8 mouse cellular contexts compared by ENCODE assay signal in the genomic region with DNA sequence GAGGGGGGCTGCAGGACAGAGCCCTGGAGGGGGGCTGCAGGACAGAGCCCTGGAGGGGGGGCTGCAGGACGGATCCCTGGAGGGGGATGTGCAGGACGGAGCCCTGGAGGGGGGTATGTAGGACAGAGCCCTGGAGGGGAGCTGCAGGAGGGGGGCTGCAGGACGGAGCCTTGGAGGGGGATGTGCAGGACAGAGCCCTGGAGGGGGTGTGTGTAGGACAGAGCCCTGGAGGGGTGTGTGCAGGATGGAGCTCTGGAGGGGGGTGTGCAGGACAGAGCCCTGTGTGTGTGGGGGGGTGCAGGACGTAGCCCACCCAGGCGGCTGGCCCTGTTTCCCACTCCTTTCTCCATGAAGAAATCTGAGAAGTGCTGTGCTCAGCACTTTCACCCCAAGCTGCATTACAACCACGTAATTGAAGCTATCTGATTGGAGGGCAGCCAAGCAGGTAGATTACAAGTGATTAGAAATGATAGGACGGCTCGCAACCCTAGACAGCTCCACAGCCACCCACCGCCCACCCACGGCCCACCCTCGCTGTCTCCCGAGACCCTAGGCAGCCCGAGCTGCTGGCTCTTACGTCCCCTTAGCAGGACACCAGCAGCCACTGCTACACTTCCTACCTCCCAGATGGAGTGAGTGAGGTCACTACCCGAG. TPM values are rescaled to one million over a fixed set of nuclear protein-coding genes. Genes with fewer than 3 reads are reported as not detected.
DNase-seq lines count a peak whose midpoint lies in the region; ATAC-seq lines count a peak whose summit lies in the region.

No protein-coding gene starts in this region.

- H3K4me2 ChIP-seq in kidney, embryonic 14.5 days (replicated peaks; ENCODE audit: low read depth, low read length), result peak overlapping the region; percentile 21; the same call in 1 of the 2 replicates
- no peak overlapping the region for H3K4me2 ChIP-seq in hindbrain, embryonic 11.5 days (replicated peaks; ENCODE audit: low read depth, low read length)
- no peak overlapping the region; the same call in 1 of the 2 replicates for H3K4me2 ChIP-seq in midbrain, embryonic 14.5 days (ENCODE audit: low read length)

- H3K4me1 ChIP-seq in kidney, embryonic 14.5 days (ENCODE audit: control insufficient read depth, insufficient read depth, low read length), result peaks cover 13% of the 10 kb centered on the region; the same call in 1 of the 2 replicates
- peaks cover 50% of the 10 kb centered on the region for H3K4me1 ChIP-seq in embryonic facial prominence, embryonic 10.5 days
- peaks cover 5% of the 10 kb centered on the region; the same call in 1 of the 2 replicates for H3K4me1 ChIP-seq in hindbrain, embryonic 11.5 days (replicated peaks; ENCODE audit: control insufficient read depth, insufficient read depth, low read length)
- H3K4me1 ChIP-seq in midbrain, embryonic 14.5 days (ENCODE audit: control insufficient read depth, insufficient read depth, low read length), result peaks cover 12% of the 10 kb centered on the region

- intact Hi-C loops in gastrocnemius, postnatal 36 days (cut with DNase I), result no loop called here

- ATAC-seq in kidney, embryonic 14.5 days (ENCODE audit: low FRiP score, low TSS enrichment), result peak; percentile 79
- 0 out of 2 replicates have a peak, but pooled peaks have one; percentile 28 for ATAC-seq in hindbrain, embryonic 11.5 days (ENCODE audit: low FRiP score)
- 0 out of 2 replicates have a peak, but pooled peaks have one; percentile 55 for ATAC-seq in midbrain, embryonic 14.5 days (ENCODE audit: low FRiP score, low TSS enrichment)

- DNase-seq in kidney, adult 11 months, result no peak
- peak; percentile 34 for DNase-seq in embryonic facial prominence, embryonic 10.5 days (ENCODE audit: low spot score)
- no peak for DNase-seq in hindbrain, embryonic 11.5 days (ENCODE audit: low spot score)
- DNase-seq in midbrain, embryonic 14.5 days, result no peak
- DNase-seq in cerebellum, adult 8-10 months, result no peak
- DNase-seq in gastrocnemius, postnatal 36 days, result no peak
- no peak for DNase-seq in testis, postnatal 10 days (ENCODE audit: low spot score)

- peak overlapping the region; percentile 12; the same call in 1 of the 2 replicates for H3K9ac ChIP-seq in kidney, embryonic 14.5 days (ENCODE audit: low read depth, low read length)
- no peak overlapping the region for H3K9ac ChIP-seq in hindbrain, embryonic 11.5 days (ENCODE audit: low read depth, low read length)
- H3K9ac ChIP-seq in midbrain, embryonic 14.5 days (replicated peaks; ENCODE audit: low read length), result no peak overlapping the region; the same call in 1 of the 2 replicates

- H3K4me3 ChIP-seq in kidney, embryonic 14.5 days (ENCODE audit: low read length), result no peak overlapping the region
- no peak overlapping the region; the same call in 1 of the 2 replicates for H3K4me3 ChIP-seq in embryonic facial prominence, embryonic 10.5 days
- no peak overlapping the region for H3K4me3 ChIP-seq in hindbrain, embryonic 11.5 days (ENCODE audit: low read depth, low read length)
- no peak overlapping the region for H3K4me3 ChIP-seq in midbrain, embryonic 14.5 days (replicated peaks; ENCODE audit: low read depth, low read length)

- WGBS in kidney, embryonic 14.5 days, result 17% methylated on average over 15 of the region's 15 CpGs
- WGBS in embryonic facial prominence, embryonic 10.5 days, result 51% methylated on average over 15 of the region's 15 CpGs
- 61% methylated on average over 15 of the region's 15 CpGs for WGBS in hindbrain, embryonic 11.5 days
- WGBS in midbrain, embryonic 14.5 days, result 53% methylated on average over 15 of the region's 15 CpGs

- H3K27ac ChIP-seq in kidney, embryonic 14.5 days (ENCODE audit: low read depth, low read length), result no peak overlapping the region
- peak overlapping the region; percentile 63 for H3K27ac ChIP-seq in embryonic facial prominence, embryonic 10.5 days (replicated peaks)
- H3K27ac ChIP-seq in hindbrain, embryonic 11.5 days (ENCODE audit: low read depth, low read length), result no peak overlapping the region
- 0 out of 2 replicates have a peak overlapping the region, but pooled peaks have one; percentile 37 for H3K27ac ChIP-seq in midbrain, embryonic 14.5 days (replicated peaks; ENCODE audit: low read depth, low read length)

- no peaks in the 10 kb centered on the region for H3K36me3 ChIP-seq in kidney, embryonic 14.5 days (ENCODE audit: control insufficient read depth, insufficient read depth, low read length)
- H3K36me3 ChIP-seq in embryonic facial prominence, embryonic 10.5 days (replicated peaks), result no peaks in the 10 kb centered on the region
- no peaks in the 10 kb centered on the region for H3K36me3 ChIP-seq in hindbrain, embryonic 11.5 days (ENCODE audit: control insufficient read depth, insufficient read depth, low read length)
- no peaks in the 10 kb centered on the region for H3K36me3 ChIP-seq in midbrain, embryonic 14.5 days (ENCODE audit: control insufficient read depth, insufficient read depth, low read length)

- 0 out of 2 replicates have a peak, but pooled peaks cover 2% of the 10 kb centered on the region for H3K27me3 ChIP-seq in kidney, embryonic 14.5 days (ENCODE audit: control insufficient read depth, insufficient read depth, low read length)
- H3K27me3 ChIP-seq in embryonic facial prominence, embryonic 10.5 days (replicated peaks; ENCODE audit: low read depth, poor library complexity, severe bottlenecking), result peaks cover 23% of the 10 kb centered on the region
- H3K27me3 ChIP-seq in hindbrain, embryonic 11.5 days (ENCODE audit: control insufficient read depth, insufficient read depth, low read length), result no peaks in the 10 kb centered on the region
- no peaks in the 10 kb centered on the region for H3K27me3 ChIP-seq in midbrain, embryonic 14.5 days (ENCODE audit: control insufficient read depth, insufficient read depth, low read length)

- no peaks in the 10 kb centered on the region for H3K9me3 ChIP-seq in kidney, embryonic 14.5 days (ENCODE audit: control insufficient read depth, low read length)
- H3K9me3 ChIP-seq in embryonic facial prominence, embryonic 10.5 days, result no peaks in the 10 kb centered on the region
- no peaks in the 10 kb centered on the region for H3K9me3 ChIP-seq in hindbrain, embryonic 11.5 days (ENCODE audit: control insufficient read depth, low read length)
- H3K9me3 ChIP-seq in midbrain, embryonic 14.5 days (ENCODE audit: control insufficient read depth, low read length), result no peaks in the 10 kb centered on the region

RNA-seq across cellular contexts. Expression of a gene that starts 35.8 kb away (rescaled TPM):
- polyA plus RNA-seq in kidney, embryonic 14.5 days (2014; fragmentation: Nextera tagmentation; extraction: Ambion mirVana), result 3.9 and 9.7 TPM in 2 replicates
- polyA plus RNA-seq in embryonic facial prominence, embryonic 10.5 days (2016; fragmentation: Nextera tagmentation; extraction: Ambion mirVana), result 7.9 and 8.5 TPM in 2 replicates
- 4.7 and 4.8 TPM in 2 replicates for polyA plus RNA-seq in hindbrain, embryonic 11.5 days (2014; fragmentation: Nextera tagmentation; extraction: Ambion mirVana)
- polyA plus RNA-seq in midbrain, embryonic 14.5 days (2014; fragmentation: Nextera tagmentation; extraction: Ambion mirVana), result 2.6 and 4.2 TPM in 2 replicates
- total RNA-seq in gastrocnemius, postnatal 36 days (2021), result 1 to 10 TPM; 4.6 to 4.7 TPM

Comparison
In these comparisons a context has a peak if more than half of its experiments do, and no peak if none do; other contexts are left out.
1. ATAC-seq: peak in every context shown above with its lines; median percentile 79 in kidney, embryonic 14.5 days; 55 in midbrain, embryonic 14.5 days; 28 in hindbrain, embryonic 11.5 days.
2. H3K27ac ChIP-seq: peak in embryonic facial prominence, embryonic 10.5 days (single experiment) and midbrain, embryonic 14.5 days (single experiment); none in kidney, embryonic 14.5 days (single experiment) and hindbrain, embryonic 11.5 days (single experiment).